Mouse (Mus musculus): ENCODE measurements around the gene Dgkz.

Dgkz gene

DNA sequence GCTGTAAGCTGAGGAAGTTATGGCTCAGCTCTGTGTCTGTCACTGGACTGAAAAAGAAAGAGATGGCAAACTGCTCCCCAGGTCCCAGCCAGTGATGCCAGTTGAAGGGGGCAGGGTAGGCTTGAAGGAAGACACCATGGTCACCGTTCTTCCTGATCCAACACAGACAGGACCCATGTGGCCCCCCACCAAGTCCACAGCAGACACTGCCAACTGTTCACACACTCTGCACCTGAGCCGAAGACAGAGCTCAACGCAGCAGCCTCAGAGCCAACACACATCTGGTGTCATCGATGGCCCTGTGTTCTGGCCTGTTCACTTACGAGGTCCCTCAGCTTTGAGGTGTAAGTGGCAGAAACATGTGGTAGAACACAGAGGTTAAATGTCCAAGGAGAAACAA lies 15.2 kb downstream of the Dgkz start:
- no peak for DNase-seq (ENCODE audit: low spot score in 2 of 2)

DNA sequence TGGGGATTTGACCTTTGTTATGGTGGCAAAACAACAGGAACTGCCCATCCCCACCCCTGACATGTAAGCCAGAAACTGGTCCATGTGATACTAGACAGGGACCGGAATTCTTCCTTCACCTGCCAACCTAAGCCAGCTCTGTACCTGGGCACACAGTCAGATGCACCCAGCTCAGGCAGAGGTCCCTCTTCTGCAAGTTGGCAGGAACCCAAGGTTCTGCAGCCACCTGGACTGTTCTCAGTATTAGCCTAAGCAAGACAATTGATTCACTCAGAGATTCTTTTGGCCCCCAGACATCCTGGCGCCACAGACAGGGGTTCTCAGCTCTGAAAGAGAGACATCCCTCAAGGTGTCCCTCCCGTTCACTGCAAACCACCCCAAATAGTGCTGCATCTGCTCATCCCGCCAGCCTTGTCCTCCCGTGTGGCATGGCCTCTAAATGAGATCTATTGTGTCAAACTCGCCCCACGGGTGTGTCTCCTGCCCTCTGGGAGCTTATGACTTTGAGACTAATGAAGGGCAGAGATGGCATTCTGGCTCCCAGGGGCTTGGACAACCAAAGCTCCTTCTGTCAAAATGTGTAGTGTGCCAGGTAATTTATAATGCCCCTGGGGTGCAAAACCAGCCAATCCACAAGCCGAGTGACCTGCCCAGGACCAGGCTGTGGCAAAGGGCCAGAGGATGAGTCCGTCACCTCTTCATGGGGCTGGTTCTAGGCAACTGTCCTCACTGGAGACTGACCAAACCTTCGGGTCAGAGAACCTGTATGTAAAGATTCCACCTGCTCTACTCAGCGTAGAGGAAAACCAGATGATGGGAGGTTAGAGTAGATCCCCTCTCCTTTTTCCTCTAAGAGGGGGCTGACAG lies 15.9 kb downstream of the Dgkz start:
- no peak for DNase-seq (ENCODE audit: low spot score in 2 of 2)

DNA sequence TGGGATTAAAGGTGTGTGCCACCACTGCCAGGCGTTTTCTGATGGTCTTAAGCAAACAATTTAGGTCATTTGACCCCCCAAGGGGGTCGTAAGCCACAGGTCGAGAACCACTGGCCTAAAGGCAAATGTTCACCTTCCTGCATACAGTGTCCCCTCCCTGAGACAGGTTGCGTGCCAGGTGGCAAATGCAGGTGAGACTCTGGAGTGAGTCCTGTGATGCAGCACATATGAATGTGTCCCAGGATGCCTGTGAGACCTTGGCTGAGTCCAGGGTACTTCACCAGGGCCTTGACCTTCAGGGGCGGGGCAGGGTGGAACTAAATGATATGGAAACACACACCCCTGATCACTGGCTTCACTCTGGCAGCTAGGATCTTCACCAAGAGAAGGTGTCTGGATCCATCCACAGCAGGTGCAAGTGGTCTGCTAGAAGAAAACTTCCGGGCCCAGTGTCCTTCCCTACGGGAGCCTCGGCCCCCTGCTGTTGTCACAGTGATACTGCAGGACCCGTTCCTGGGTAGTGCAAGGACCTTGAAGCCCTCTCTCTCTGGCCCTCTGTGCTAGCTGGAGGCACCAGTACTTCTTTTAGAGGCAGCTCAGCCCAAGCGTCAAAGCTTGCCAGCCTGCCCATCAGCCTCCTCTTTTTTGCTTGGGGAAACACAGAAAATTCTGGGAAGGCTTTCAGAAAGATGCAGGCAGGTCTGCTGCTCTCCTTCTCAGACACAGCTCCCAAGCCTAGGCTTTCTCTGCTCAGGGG lies 16.8 kb downstream of the Dgkz start:
- DNase-seq (ENCODE audit: low spot score in 2 of 2), result peak; percentile 37 to 70

DNA sequence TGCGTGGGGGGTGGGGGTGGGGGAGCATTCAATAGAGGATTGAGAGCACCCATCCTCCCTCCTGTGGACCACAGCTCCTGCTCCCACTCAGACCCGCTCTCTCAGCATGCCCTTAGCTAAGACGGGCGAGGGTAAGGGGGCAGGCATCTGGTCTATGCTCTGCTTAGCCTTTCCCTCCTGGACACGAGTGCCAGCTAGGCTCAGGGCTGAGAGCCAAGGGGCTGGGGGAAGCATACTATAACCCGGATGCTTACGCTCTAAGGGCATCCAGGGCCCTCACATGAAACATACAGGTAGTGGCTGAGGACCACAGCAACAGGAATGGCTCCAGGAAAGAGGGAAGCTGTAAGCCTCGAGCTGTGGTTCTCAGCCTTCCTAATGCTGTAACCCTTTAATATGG lies 17.6 kb downstream of the Dgkz start:
- no peak for DNase-seq (ENCODE audit: low spot score in 2 of 2)

DNA sequence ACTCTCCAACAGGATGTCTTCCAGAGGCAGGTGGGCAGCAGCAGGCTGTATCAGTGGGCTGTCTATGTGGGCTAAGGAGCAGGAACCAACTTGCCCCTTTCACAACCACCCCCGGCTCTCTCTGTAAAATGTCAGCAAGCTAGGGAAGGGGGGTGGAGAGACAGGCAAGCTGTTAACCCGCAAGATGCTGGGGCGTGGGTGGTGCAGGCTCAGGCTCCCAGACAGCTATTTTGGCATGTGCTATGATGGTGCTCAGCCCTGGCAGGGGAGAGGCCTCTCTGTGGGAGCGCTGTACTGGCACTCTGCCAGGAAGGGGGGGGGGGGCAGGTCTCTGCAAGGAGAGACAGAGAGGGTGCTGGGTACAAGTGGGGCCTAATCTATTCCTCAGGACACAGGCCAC lies 18.6 kb downstream of the Dgkz start:
- DNase-seq (ENCODE audit: low spot score in 2 of 2), result peak in 1 of 2 experiments; percentile 51

DNA sequence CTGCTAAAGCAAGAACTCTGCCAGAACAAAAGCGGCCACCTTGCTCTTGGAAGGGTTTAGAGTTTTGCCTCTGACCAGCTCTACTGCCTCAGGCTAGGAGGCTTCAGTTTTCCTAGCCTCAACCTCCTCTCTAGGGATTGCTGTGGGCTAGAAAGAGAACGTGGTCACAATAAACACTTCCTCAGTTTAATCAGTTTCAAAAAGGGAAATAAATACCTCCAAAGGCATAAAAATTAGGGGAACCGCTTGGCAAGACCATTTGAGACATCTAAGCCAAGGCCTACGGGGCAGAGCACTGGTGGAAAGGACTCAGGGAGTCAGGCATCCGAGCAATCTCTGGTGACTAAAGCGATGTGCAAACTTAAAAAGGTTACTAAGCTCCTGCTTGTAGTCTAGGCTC lies 19.8 kb downstream of the Dgkz start:
- no peak for DNase-seq (ENCODE audit: low spot score in 2 of 2)

DNA sequence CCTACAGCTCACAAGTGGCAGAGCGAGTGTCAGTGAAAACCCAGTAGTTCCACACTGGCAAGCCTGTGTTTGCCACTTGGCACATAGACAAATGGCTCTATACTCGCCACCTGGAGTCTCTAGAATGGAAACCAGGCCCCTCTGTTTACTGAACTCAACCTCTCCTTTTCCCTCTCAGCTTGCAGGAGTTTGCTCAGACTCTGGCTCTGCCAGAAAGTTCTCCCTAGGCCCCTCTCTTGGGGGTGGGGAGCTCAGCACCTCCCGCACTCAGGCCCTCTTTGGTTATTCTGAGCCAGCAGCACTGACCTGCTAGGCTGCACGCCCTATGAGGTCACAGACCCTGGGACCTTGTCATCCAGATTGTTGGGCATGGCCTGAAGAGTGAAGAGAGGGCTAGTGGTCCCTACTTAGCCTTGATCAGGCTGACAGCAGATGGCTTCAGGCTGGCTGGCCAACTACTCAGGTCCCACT lies 20.5 kb downstream of the Dgkz start:
- no peak for DNase-seq (ENCODE audit: low spot score in 2 of 2)

DNA sequence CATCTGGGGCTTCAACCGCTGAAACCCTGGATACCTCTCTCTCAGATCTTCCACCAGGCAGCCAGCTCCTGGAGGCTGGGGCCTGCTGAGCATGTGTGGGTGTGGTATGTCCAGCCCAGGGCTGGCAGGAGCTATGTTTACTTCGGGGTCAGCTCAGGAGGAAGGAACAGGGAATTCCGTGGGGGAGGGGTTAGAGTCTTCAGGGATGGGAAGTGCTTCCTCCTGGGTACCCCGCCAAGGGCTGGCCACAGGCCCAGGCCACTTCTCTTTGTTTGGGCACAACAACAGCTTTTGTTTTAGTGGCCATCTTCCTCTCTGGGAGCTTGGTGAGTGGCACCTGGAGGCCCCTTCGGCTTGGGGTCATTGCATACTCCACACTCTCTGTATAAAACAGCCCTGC lies 21.8 kb downstream of the Dgkz start:
- no peak for DNase-seq (ENCODE audit: low spot score in 2 of 2)

DNA sequence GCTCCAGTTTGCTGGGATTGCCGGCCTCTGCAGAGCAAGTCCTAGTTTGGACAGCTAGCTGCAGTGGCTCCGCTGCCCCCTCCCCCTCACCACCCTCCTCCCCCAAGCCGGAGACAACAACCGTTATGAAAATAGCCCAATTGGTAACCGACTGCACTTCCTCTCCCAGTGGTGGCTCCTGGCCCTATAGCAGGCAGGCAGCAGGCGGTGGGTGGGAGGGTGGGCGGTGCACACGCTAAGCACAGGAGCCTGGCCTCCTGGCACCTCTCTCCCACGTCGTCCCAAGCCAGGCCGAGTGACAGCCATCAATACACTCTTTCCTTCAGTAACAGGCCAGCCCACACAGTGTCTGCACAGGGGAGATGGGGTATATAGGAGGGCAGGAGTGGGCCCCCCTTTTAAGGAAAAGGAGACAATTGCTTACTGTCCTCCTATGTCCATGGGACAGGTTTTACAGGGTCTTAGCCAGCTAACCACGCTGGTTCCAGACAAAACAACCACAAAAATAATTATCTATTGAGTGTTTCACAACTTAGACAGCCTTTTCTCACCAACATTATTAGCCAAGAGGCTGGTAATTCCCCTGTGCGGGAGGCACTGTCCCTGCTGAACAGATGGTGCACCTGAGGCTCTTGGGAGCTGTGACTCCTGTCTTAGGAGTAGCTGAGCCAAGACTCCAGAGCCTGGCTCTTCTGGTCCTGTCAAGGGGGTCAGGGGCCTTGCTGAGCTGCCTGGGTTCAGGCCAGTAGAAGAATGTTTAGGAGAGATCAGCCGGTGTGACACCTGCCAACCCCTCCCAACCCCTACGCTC lies 25.2 kb downstream of the Dgkz start:
- peak in 1 of 2 experiments; percentile 63 for DNase-seq (ENCODE audit: low spot score in 2 of 2)

DNA sequence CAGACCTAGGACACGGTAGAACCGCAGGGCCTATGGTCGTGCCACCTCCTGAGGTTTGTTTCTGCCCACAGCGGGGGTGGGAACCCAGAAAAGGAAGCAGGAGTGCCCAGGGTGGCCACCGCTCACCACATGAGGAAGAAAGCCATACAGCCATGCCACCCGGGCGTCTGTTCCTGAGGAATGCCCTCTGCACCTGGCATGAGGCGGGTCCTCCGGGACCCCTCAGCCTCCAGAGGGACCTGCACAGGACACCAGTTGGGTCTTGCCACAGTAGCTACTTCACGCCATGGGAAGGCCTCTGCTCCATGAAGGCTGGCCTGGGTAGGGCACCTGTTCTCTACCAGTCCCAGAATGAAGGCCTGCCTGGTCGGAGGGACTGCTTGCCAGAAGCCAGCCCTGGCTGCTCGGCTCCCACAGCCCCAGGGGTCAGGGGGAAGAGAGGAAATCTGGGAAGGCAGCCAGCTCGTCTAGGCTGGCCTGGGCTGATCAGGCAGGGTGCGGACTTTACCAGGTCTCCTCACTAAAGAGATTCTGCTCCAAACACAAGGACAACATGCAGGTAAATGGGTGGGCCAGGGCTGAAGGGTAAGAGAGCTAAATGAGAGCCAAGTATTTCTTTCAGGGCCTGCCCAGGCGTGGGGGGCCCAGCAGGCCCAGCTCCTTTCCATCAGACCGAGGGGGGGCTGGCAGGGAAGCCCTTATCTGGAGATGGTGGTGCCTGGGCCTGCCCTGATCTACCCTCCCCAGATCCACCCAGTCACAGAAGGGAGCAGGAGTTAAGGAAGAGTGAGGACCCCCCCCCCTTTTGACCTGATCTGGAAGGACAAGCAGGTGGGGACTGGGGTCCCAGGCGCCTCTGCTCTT lies 26.0 kb downstream of the Dgkz start:
- peak in 1 of 2 experiments; percentile 50 for DNase-seq (ENCODE audit: low spot score in 2 of 2)

DNA sequence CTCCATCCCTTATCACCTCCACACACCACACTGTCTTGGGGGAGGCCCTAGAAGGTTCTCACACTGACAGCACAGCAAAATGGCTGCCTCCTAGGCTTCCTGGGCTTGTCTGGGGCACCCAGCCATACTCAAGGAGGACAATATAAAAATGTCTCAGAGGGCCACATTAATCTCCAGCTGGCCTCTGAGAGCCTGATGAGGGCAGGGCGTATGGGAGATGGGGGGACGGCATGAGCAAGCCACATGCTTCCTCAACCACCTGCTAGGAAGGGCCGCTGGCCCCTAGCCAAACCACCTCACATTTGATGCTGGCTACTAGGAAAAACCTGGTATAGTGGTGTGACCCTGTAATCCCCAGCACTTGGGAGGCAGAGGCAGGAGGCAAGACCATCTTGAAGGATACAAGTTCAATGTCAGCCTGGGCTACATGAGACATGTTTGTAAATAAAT lies 26.8 kb downstream of the Dgkz start:
- DNase-seq (ENCODE audit: low spot score in 2 of 2), result peak; percentile 42 to 53

DNA sequence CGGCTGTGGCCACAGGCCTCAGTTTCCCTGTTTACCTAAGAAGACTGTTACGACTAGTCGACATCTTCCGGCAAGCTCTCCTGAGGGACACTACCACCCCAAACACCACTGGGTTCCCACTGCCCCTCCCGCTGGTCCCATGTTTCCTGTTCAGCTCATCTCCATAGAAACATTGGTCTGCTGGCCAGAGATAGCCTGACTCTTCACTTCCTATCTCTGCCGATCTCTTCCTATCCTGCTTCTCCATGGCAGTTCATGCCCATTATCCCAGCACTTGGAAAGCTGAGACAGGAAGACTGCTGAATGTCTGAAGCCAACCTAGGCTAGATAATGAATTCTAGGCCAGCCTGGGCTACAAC lies 27.5 kb downstream of the Dgkz start:
- peak in 1 of 2 experiments; percentile 44 for DNase-seq (ENCODE audit: low spot score in 2 of 2)

DNA sequence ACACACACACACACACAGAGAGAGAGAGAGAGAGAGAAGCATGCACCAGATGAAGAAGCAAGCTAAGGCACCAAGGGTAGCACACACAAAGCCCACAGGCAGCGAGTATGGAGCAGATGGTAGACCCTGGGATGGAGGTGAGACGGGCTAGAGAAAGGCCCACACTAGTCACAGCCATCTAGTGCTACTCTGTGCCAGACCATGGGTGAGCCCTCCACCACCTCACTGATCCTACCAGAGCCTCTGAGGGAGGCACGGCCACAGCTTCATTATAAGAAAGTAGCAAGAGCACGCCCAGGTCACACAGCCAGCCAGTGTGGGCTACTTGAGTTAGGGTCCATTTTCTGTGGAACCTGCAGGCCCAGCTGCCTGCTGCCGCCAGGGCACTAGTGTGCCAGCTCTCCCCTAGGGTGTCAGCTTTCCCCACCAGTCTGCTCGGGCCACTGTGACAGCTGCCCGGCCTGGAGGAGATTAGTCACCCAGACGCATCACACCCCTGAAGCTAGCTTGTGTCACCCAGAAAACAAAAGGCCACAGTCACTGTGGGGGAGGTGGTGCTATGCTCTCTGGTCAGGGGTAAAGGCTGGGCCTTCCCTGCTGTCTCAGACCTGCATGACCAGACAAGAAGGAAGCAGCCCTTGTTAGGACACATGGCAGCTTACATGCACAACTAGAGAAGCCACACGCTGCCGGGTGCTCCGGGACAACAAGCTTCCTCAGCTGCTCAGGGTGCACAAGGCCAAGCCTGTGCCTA lies 28.1 kb downstream of the Dgkz start:
- DNase-seq (ENCODE audit: low spot score in 2 of 2), result no peak

DNA sequence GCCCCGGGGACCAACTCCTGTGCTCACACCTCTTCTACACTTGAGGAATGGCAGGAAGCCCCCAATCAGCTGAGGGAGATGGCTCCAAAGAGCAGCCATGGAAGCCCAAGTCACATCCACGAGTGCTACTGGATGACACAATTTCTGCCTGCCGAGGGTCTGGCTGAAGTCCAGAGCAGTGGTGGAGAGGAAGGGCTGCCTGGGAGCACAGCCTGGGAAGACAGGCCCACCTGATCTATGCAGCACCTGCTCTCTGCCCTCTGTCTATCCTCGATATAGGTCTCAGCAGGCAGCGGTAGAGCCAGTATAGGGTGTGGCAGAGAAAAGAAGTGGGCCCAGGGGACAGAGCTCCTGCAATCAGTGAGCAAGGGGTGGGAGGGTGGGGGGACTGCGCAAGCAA lies 28.8 kb downstream of the Dgkz start:
- DNase-seq (ENCODE audit: low spot score in 2 of 2), result no peak

DNA sequence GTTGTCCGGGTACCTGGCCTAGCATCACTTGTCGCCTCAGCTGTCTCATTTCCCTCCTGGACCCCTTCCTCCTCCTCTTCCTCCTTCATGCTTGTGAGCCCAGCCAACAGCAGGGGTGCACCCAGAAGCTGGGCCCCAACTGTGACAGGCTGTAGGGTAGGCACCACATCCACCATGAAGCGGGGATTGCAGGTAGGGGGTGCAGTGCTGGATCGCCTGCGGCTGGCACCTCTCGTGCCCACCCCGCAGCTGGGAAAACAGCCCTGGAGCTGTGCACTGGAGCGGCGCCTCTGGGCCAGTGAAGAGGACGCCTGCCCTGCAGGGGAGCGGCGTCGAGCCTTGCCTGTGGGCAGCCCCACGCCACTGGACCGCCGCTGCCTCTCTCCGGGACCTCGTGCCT lies 30.2 kb downstream of the Dgkz start, which contains the start of gene Gm9821:
TSS of gene Gm9821 (plus strand) at position 221 of the 400 bp plus-strand sequence.
- DNase-seq (ENCODE audit: low spot score in 2 of 2), result no peak

DNA sequence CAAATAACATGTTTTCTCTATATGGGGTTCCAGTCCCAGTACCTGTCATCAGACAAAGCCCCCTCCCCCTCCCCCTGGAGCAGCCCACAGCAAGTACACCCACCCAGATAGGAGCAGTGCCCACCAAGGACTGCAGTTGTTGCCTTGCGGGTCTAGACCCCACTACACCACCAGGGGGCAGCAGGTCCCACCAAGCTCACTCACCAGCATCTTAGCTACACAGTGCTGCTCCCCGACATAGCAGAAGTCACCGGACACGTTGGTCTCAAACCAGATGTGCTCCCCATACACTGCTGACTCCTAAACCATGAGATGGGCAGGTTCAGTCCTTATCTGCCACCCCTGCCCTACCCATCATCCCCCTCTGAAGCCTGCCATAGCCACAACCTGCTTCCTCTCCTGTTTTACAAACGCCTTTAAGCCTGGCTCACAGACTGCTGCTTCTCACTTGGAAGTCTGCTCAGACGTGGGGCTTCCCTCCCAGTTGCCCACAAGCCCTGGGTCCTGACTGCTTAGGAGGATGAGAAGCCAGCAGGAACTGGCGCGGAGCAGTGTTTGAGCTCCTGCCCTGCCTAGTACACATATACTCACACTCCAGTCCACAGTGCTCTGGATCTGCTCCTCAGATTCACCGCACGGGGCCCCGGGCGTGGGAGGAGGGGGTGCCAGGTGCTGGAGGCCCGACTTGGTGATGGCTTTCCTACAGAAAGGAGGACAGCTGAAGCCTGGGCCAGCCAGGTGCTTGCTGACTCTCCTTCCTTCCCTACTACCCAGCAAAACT lies 31.3 kb downstream of the Dgkz start:
- peak; percentile 67 to 86 for DNase-seq (ENCODE audit: low spot score in 2 of 2)

DNA sequence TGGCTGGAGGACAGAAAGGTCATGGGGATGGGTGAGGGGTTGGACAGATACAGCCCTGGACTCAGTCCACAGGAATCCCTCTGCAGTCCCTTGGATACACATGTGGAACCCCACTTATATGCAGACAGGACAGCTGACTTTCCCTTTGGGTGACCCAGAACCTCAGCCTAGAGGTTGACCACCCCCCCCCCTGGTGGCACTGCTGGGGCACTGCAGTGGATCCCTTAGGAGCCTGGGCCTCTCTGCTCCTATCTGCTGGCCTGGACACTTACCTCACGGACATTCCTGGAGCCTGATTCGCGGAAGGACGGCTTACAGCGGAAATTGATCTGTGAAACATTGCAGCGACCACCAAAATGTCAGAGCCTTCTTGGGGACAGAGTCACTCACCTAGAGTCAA lies 33.3 kb downstream of the Dgkz start:
- DNase-seq (ENCODE audit: low spot score in 2 of 2), result no peak

DNA sequence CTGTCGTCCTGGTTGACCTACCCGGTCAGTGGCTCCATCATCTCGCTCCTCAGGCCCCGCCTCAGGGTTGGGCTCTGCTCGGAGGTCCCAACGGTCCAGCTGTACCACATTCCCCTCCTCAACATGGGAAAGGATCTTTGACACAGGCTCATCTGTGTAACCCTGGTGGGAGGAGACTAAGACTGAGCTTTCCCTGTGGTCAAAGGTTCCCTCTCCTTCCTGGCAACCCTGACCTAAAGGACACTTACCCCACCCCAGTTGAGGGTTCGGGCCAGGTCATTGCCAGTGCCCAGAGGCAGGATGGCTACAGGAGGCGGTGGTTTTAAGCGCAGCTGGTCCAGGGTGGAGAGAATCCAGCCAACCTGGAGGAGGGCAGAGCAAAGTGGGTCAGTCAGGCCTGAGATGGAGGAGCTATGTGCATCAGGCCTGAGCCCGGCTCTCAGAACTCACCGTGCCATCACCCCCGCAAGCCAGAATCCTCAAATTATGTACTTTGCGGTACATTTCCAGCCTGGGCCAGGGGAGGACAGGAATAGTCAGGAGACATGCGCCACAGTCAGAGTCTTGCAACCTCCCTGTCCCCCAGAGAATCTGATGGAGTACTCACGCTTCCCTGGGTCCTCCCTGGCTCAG lies 36.2 kb downstream of the Dgkz start:
- no peak for DNase-seq (ENCODE audit: low spot score in 2 of 2)

DNA sequence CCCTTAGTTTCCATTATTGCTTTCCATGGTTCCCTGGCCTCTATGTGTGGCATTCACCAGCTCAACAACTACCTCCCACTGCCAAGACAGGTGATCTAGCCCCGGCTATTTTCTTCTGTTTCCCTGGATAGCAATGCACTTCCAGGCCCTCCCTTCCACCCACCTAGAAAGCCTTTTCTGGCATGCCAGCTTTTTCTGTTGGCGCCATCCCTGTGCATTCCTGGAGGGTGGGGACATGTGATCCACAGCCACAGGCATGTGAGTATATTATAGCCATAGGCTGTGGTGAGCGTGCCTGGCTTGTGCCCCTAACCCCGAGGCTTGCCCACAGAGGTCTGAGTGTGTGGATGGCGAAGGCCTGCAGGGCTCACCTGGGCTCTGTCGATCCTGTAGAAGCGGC lies 39.5 kb downstream of the Dgkz start:
- no peak for DNase-seq (ENCODE audit: low spot score in 2 of 2)
